Mouse (Mus musculus): ENCODE results near the gene Nifk. TPM values are rescaled to one million over a fixed set of nuclear protein-coding genes. Genes with fewer than 3 reads are reported as not detected.

Nifk gene
- 77.3 TPM for polyA plus RNA-seq (2017; shearing (Covaris generic))

DNA sequence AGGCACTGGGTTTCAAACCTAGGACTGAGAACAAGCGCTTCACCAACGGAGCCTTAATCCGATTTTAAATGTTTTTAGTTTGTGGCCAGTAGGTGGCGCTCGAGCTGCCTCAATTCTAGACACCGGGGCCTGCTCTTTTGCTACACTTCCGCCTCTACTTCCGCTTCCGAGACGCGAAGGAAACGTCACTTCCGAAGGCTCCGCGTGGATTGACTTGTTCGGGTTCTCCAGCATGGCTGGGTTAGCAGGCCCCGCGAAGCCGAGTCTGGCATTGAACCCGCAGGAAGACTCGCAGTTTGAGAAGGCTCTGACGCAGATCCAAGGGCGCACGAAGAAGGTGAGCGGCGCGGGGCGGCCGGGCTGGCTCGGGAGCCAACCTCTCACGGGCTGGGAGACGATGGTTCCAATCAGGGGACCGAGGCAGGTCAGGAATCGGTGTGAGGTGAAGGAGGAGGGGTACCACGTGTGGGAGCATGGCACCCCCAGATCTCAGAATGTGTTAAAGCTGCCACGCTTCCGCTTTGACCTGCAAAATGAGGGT, at the start of gene Nifk:
Gene Nifk, plus strand, starts transcription at position 179 of the 541 bp plus-strand sequence.

DNA sequence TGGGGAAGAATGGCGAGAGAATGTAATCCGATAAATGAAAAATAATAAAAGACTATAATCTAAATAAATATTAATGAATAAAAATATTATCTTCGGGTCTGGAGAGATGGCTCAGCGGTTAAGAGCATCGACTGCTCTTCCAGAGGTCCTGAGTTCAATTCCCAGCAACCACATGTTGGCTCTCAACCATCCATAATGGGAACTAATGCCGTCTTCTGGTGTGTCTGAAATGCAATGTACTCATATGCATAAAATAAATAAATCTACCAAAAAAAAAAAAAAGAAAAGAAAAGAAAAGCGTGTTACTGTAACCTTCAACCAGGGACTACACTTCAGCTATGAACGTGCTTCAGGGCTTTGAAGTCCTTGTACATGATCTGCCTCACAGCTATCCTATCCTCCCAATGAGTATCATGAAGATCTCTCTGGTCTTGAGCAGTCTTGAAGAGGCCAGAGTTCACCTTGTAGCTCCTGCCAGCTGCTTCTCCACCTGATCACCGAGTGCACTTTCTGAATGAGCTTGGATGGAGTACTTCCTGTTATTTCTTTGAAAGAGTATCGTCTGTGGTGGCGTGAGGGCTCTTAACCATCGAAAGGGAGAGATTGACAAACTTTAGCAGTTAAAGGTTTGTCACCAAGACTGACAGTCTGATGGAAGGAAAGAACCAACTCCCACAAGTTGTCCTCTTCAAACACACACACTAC, 9.9 kb upstream of the Nifk start, which contains the start of gene Tsn:
Gene Tsn, minus strand, starts transcription at position 118 of the 705 bp plus-strand sequence.

Other genes with a start within 250 kb of the Nifk start
- not detected for gene Gm29106, start 145.3 kb upstream of the Nifk start, polyA plus RNA-seq (2017; shearing (Covaris generic))
- 228 TPM for gene Tsn, start 10.1 kb upstream of the Nifk start, polyA plus RNA-seq (2017; shearing (Covaris generic))
- 43.4 TPM for gene Clasp1, start 67.2 kb downstream of the Nifk start, polyA plus RNA-seq (2017; shearing (Covaris generic))

All from inflammation-experienced regulatory T-cells, adult 16 weeks (primary cell).